Mouse (Mus musculus) heart, adult 2 months (tissue): ENCODE data around the gene 1700015F17Rik. TPM values are rescaled to one million over a fixed set of nuclear protein-coding genes. Genes with fewer than 3 reads are reported as not detected.

Experiments used
- DNase-seq, 2 experiments: peaks; one replicate each; pipeline ENCODE4 v3.0.0; 2021
- H3K27ac ChIP-seq: fragments of 200-600 bp; 2 replicates; pipeline ENCODE4 v1.8.1; 2022
- H3K27me3 ChIP-seq: fragments of 200-500 bp; 2 replicates; pipeline ENCODE4 v1.6.1; 2012; ENCODE audit warnings: mild to moderate bottlenecking, low read length, inconsistent platforms, mixed read lengths; ENCODE audit not compliant: control insufficient read depth, insufficient read depth
- H3K36me3 ChIP-seq: fragments of 200-500 bp; 2 replicates; pipeline ENCODE4 v1.6.1; 2012; ENCODE audit warnings: low read length, inconsistent platforms; ENCODE audit not compliant: control insufficient read depth, insufficient read depth
- H3K4me1 ChIP-seq: fragments of 200-500 bp; 2 replicates; pipeline ENCODE4 v1.6.1; 2011; ENCODE audit warnings: low read length; ENCODE audit not compliant: control insufficient read depth, insufficient read depth
- H3K4me3 ChIP-seq: fragments of 200-600 bp; 2 replicates; pipeline ENCODE4 v1.8.1; 2022
- H3K79me2 ChIP-seq: fragments of 200-500 bp; replicated peaks from 2 replicates; pipeline ENCODE4 v1.6.1; 2012; ENCODE audit warnings: mild to moderate bottlenecking, inconsistent platforms, low read length, moderate library complexity, mixed read lengths; ENCODE audit not compliant: control insufficient read depth, insufficient read depth
- H3K9ac ChIP-seq: fragments of 200-500 bp; 2 replicates; pipeline ENCODE4 v1.6.1; 2012; ENCODE audit warnings: low read depth, mild to moderate bottlenecking, control low read depth, inconsistent platforms, low read length, mixed read lengths
- CTCF ChIP-seq: fragments of 200-600 bp; IDR thresholded peaks from 2 replicates; pipeline ENCODE4 v1.8.1; 2022; ENCODE audit warnings: antibody characterized with exemption, mild to moderate bottlenecking, moderate library complexity
- EP300 ChIP-seq: fragments of 200-500 bp; IDR thresholded peaks from 2 replicates; pipeline ENCODE4 v1.6.1; 2011; ENCODE audit warnings: low read depth, low read length, control low read depth; ENCODE audit not compliant: insufficient read depth
- POLR2A ChIP-seq: fragments of 200-500 bp; IDR thresholded peaks from 2 replicates; pipeline ENCODE4 v1.6.1; 2011; ENCODE audit warnings: mild to moderate bottlenecking, low read depth, low read length, control low read depth; ENCODE audit not compliant: insufficient read depth
- WGBS: fragments of 180-500 bp; shearing (Covaris S2); methylation state at CpG from one replicate; pipeline ENCODE4 v1.1.7; 2018; 5-methylcytosine and 5-hydroxymethylcytosine counted together
- intact Hi-C: fragments of 180-260 bp; cut with DNase I; formaldehyde crosslinking; loops from one replicate; pipeline ENCODE4 v1.15.1; 2025
- polyA plus RNA-seq: library from polyadenylated mRNA; depleted of rRNA; stranded (reverse); fragments of >200 nt; gene quantifications from 2 replicates; pipeline ENCODE4 v1.2.3, GENCODE M21; 2012
- total RNA-seq, 2 experiments: library from RNA; stranded (reverse); gene quantifications; 2 replicates each; pipeline ENCODE4 v1.2.3; 2021

1700015F17Rik gene
- total and polyA plus RNA-seq, 3 experiments, result not detected

DNA sequence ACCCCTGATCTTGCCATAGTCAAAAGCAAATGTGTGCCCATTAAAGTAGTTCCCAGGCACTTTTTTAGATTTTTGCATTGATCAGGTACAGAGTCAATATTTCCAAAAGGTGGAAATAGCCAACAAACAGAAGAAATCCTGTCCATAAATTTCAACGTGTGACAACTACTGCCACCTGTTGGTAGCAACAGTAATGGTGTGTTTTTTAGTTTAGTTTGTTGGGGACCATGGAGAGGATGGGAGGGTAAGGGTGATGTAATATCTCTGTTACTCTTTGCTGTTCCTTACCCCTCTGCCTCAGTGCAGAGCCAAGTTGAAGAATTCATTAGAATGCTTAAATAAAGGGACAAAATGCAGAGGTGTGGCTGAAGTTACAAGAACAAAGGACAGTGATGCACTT lies 2.7 kb upstream of the 1700015F17Rik start:
- TF ChIP-seq CTCF, result peak; percentile 83
- TF ChIP-seq POLR2A, result no peak
- H3K4me1 ChIP-seq, result no peaks in the 10 kb centered on the region
- H3K4me3 ChIP-seq, result no peak overlapping the region
- intact Hi-C loops, result loop anchor here (1.0 to 10.0 kb wide), 3 partner anchors 97 to 519 kb away; no protein-coding TSS in a partner anchor
- WGBS, result 0% methylated on average over 1 of the region's 1 CpGs
- H3K79me2 ChIP-seq, result no peaks in the 10 kb centered on the region
- DNase-seq, result no peak
- no peak overlapping the region for H3K9ac ChIP-seq
- no peaks in the 10 kb centered on the region for H3K27me3 ChIP-seq
- H3K36me3 ChIP-seq, result no peaks in the 10 kb centered on the region; the same call in 1 of the 2 replicates
- H3K27ac ChIP-seq, result no peak overlapping the region

DNA sequence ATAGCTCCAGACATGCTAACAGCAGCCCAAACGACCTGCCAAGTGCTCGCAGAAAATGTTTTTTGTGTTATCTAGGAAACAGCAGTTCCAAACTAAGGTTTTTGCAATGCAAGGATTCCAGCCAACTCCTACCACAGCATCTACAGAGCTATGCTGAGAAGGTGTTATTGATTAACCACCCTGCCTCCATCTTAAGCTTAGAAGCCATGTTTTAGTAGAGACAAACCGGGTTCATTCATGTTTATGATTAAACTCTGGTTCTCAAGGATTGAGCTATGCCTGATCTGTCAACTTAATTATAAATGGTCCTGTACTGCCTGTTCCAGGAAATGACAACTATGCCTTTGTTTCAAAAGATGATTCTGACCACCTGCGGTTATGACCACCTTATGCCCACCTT lies 2.8 kb downstream of the 1700015F17Rik start:
- H3K4me3 ChIP-seq, result no peak overlapping the region
- intact Hi-C loops, result no loop called here
- no peaks in the 10 kb centered on the region for H3K4me1 ChIP-seq
- 70% methylated on average over 4 of the region's 4 CpGs for WGBS
- no peak overlapping the region for H3K27ac ChIP-seq
- TF ChIP-seq CTCF, result no peak
- TF ChIP-seq EP300, result no peak
- no peak for TF ChIP-seq POLR2A
- no peak overlapping the region for H3K9ac ChIP-seq
- H3K79me2 ChIP-seq, result no peaks in the 10 kb centered on the region
- no peaks in the 10 kb centered on the region for H3K27me3 ChIP-seq
- H3K36me3 ChIP-seq, result no peaks in the 10 kb centered on the region
- DNase-seq, result no peak

DNA sequence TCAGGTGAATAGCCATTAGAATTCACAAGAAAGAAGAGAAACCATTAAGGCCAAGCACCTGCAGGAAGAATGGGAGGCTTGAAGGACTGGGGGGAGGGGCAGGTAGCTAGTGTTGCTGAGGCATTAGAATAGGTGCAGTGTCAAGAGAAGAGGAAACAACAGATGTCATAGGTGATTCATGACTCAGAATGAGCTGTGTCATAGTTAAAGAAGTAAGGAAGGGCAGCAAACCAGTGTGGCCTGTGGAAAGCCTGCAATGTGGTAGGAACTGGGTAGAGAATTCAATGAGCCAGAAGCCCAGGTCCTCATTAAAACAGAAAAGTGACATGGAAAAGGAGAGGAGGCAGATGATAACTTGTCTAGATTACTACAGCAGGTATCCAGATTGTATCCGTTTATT lies 13.7 kb downstream of the 1700015F17Rik start:
- no peaks in the 10 kb centered on the region for H3K27me3 ChIP-seq
- no peak for DNase-seq
- H3K36me3 ChIP-seq, result no peaks in the 10 kb centered on the region
- no peak overlapping the region for H3K9ac ChIP-seq
- intact Hi-C loops, result no loop called here
- H3K27ac ChIP-seq, result no peak overlapping the region
- no peak for TF ChIP-seq EP300
- TF ChIP-seq CTCF, result no peak
- H3K79me2 ChIP-seq, result no peaks in the 10 kb centered on the region
- 63% methylated on average over 1 of the region's 1 CpGs for WGBS
- no peaks in the 10 kb centered on the region for H3K4me1 ChIP-seq
- no peak overlapping the region for H3K4me3 ChIP-seq

DNA sequence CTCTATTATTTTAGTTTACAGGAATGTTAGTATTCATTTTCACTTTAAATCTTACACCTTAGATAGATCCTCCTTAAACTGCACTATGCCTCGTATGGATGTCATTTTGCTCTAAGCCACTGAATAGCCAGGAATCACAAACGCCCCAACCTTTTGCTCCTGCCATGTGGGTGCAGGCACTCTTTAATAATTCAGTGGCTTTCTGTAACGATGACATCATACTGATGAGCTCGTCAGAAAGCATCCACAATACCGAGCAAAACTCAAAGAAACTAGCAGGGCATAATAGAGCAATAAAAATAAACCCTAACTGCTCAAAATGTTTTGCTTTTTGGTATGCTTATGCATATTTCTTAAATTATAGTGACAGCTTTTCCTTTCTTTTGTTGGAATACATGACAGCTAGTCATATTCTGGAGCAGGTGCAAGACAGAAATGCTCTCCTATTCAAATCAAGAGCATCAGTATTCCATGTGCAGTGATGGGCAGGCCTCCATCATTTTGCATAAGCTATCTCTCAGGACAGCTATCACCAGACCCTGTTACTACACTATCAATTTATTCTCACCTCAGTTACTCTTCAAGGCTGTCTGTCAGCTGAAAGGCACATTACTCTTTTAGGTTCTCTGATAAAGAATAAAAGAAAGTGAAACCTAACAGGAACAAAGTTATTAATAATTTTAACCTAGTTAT lies 47.1 kb downstream of the 1700015F17Rik start:
- no peaks in the 10 kb centered on the region for H3K4me1 ChIP-seq
- H3K36me3 ChIP-seq, result no peaks in the 10 kb centered on the region
- H3K79me2 ChIP-seq, result no peaks in the 10 kb centered on the region
- no peak for DNase-seq
- no peak overlapping the region for H3K9ac ChIP-seq
- H3K27me3 ChIP-seq, result no peaks in the 10 kb centered on the region
- intact Hi-C loops, result no loop called here
- 67% methylated on average over 5 of the region's 5 CpGs for WGBS
- H3K4me3 ChIP-seq, result no peak overlapping the region
- TF ChIP-seq POLR2A, result no peak
- TF ChIP-seq EP300, result no peak
- no peak for TF ChIP-seq CTCF
- no peak overlapping the region for H3K27ac ChIP-seq

DNA sequence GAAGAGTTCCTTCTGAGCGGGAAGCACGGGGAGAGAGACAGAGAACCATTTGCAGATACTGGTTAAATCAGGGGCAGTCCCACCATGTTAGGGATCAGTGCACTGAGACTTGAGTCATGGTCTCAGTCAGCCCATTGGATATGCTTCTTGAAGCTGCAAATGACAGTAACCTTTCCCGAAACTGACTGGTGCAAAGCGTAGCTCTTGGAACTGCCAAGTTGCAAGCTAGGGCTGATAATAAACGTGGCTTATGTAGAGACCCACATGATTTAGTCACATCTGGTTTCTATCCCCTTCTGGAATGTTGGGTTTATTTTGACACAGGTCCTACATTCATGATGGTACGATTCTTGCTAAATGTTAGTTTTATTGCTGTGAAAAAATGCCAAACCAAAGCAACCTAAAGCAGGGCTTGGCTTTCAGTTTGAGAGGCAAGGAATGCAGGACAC lies 55.2 kb downstream of the 1700015F17Rik start:
- Histone ChIP-seq H3K27ac (no peak overlapping the region), H3K27me3 (no peaks in the 10 kb centered on the region), H3K79me2 (no peaks in the 10 kb centered on the region), H3K4me3 (no peak overlapping the region), H3K36me3 (no peaks in the 10 kb centered on the region), H3K4me1 (peaks cover 1% of the 10 kb centered on the region; the same call in 1 of the 2 replicates), H3K9ac (no peak overlapping the region)
- TF ChIP-seq CTCF (no peak), POLR2A (no peak)
- intact Hi-C loops, result no loop called here
- WGBS, result 47% methylated on average over 6 of the region's 6 CpGs
- DNase-seq, result no peak

DNA sequence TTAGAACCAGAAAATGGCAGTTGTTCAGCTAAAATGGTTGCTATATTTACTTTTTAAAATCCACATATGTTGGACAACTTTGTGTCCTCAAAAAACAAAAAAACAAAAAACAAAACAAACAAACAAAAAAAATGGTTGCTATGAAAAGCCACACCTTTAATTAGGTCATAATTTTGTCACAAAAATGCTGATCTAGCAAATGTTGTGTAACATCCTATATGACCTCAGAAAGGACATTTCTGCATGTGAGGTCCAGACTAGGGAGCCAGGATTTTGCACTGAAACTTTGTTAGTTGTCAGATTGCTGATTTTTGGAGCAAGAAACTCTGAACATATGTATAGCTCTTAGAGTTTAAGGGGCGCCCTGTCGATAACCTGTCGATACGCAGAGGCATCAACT lies 55.9 kb downstream of the 1700015F17Rik start:
- 87% methylated on average over 4 of the region's 4 CpGs for WGBS
- no peak overlapping the region for H3K4me3 ChIP-seq
- H3K36me3 ChIP-seq, result no peaks in the 10 kb centered on the region
- H3K27ac ChIP-seq, result no peak overlapping the region
- TF ChIP-seq EP300, result no peak
- no peak for TF ChIP-seq POLR2A
- TF ChIP-seq CTCF, result no peak
- no peaks in the 10 kb centered on the region for H3K79me2 ChIP-seq
- intact Hi-C loops, result no loop called here
- no peak overlapping the region for H3K9ac ChIP-seq
- DNase-seq, result no peak
- H3K27me3 ChIP-seq, result no peaks in the 10 kb centered on the region
- peaks cover 1% of the 10 kb centered on the region; the same call in 1 of the 2 replicates for H3K4me1 ChIP-seq
